Mouse (Mus musculus) testis, adult 2 months (tissue): Measurements from ENCODE around the gene Picalm.

Experiments
- CTCF ChIP-seq: fragments of 200-500 bp; IDR thresholded peaks from 2 replicates; pipeline ENCODE4 v1.5.1; 2012; ENCODE audit warnings: low read depth, mild to moderate bottlenecking, inconsistent platforms, low read length, moderate library complexity; ENCODE audit not compliant: control insufficient read depth, insufficient read depth, insufficient replicate concordance
- POLR2A ChIP-seq: fragments of 200-500 bp; IDR thresholded peaks from 2 replicates; pipeline ENCODE4 v1.6.1; 2012; ENCODE audit warnings: low read depth, mild to moderate bottlenecking, inconsistent platforms, low read length, moderate library complexity; ENCODE audit not compliant: control insufficient read depth

GRCm38 (mm10) chr7:90180635-90181034 is 50.6 kb downstream of the Picalm start:
- TF ChIP-seq POLR2A (no peak), CTCF (no peak)
